Mouse (Mus musculus) bone marrow macrophage, adult 2 months (primary cell): ENCODE results near the gene Nubp2.

Experiments used
- CTCF ChIP-seq: IDR thresholded peaks from 2 replicates; pipeline ENCODE4 v1.5.1; 2012; ENCODE audit warnings: low read depth, mild to moderate bottlenecking, low read length, moderate library complexity
- POLR2A ChIP-seq: IDR thresholded peaks from 2 replicates; pipeline ENCODE4 v1.6.1; 2012; ENCODE audit warnings: mild to moderate bottlenecking, low read depth, low read length, borderline replicate concordance

- TF ChIP-seq CTCF (no peak), POLR2A (no peak)
Observed at GRCm38 (mm10) chr17:24902124-24902523, 16.0 kb upstream of the Nubp2 start.
